Mouse (Mus musculus): ENCODE data around the gene Slc9a9. TPM values are rescaled to one million over a fixed set of nuclear protein-coding genes. Genes with fewer than 3 reads are reported as not detected.

Slc9a9 gene
- total and polyA plus RNA-seq, 3 experiments: 0.46 to 0.71 TPM; not detected in 1

- Histone ChIP-seq H3K4me1 (ENCODE audit: control insufficient read depth in 1 of 2, insufficient read depth in 2 of 2, low read length in 2 of 2) (no peaks in the 10 kb centered on the region), H3K9ac (ENCODE audit: control insufficient read depth, low read depth, low read length, poor library complexity, severe bottlenecking) (no peak overlapping the region), H3K9me3 (replicated peaks; ENCODE audit: insufficient read depth, low read length) (no peaks in the 10 kb centered on the region), H3K79me2 (ENCODE audit: control insufficient read depth, insufficient read depth, low read length, poor library complexity) (no peaks in the 10 kb centered on the region), H3K27me3 (ENCODE audit: control insufficient read depth in 1 of 2, insufficient read depth in 2 of 2, low read length in 2 of 2) (no peaks in the 10 kb centered on the region), H3K36me3 (ENCODE audit: control insufficient read depth in 1 of 2, insufficient read depth in 2 of 2, low read length in 2 of 2) (no peaks in the 10 kb centered on the region), H3K4me3 (ENCODE audit: control insufficient read depth in 1 of 2, insufficient read depth in 1 of 2, low read depth in 2 of 2, low read length in 2 of 2) (no peak overlapping the region), H3K27ac (ENCODE audit: control insufficient read depth, low read depth, low read length) (no peak overlapping the region)
- no peak for DNase-seq (ENCODE audit: low read depth, low spot score)
- TF ChIP-seq RAD21 (IDR thresholded peaks at IDR 0.05; ENCODE audit: low read depth, low read length) (no peak), ZNF384 (IDR thresholded peaks at IDR 0.05; ENCODE audit: low read depth, low read length) (no peak), ZKSCAN1 (IDR thresholded peaks at IDR 0.05; ENCODE audit: low read depth, low read length) (no peak), JUND (IDR thresholded peaks at IDR 0.05; ENCODE audit: low read depth, low read length) (no peak), TAL1 (IDR thresholded peaks at IDR 0.05; ENCODE audit: low read length) (no peak), SIN3A (IDR thresholded peaks at IDR 0.05; ENCODE audit: low read length) (no peak), MAX (IDR thresholded peaks at IDR 0.05; ENCODE audit: low read length) (no peak), UBTF (IDR thresholded peaks at IDR 0.05; ENCODE audit: borderline replicate concordance, insufficient read depth, low read depth, low read length) (no peak), MYB (IDR thresholded peaks at IDR 0.05; ENCODE audit: low read depth, low read length) (no peak), ZC3H11A (IDR thresholded peaks at IDR 0.05; ENCODE audit: low read depth, low read length) (no peak)
Observed at GRCm38 (mm10) chr9:94950676-94951075, 281.0 kb downstream of the Slc9a9 start.

- TF ChIP-seq SMC3 (IDR thresholded peaks at IDR 0.05; ENCODE audit: low read depth, low read length) (no peak), MXI1 (IDR thresholded peaks at IDR 0.05; ENCODE audit: low read depth, low read length) (no peak), CHD1 (IDR thresholded peaks at IDR 0.05; ENCODE audit: low read depth, low read length) (no peak), USF1 (IDR thresholded peaks at IDR 0.05; ENCODE audit: low read depth, low read length) (no peak), MAX (IDR thresholded peaks at IDR 0.05; ENCODE audit: low read length) (no peak), TCF12 (IDR thresholded peaks at IDR 0.05; ENCODE audit: low read depth, low read length) (no peak), TAL1 (IDR thresholded peaks at IDR 0.05; ENCODE audit: low read length) (no peak), MYB (IDR thresholded peaks at IDR 0.05; ENCODE audit: low read depth, low read length) (no peak), RAD21 (IDR thresholded peaks at IDR 0.05; ENCODE audit: low read depth, low read length) (no peak)
- no peaks in the 10 kb centered on the region for H3K79me2 ChIP-seq (ENCODE audit: control insufficient read depth, insufficient read depth, low read length, poor library complexity)
- DNase-seq (ENCODE audit: low read depth, low spot score): no peak
- H3K36me3 ChIP-seq (ENCODE audit: control insufficient read depth in 1 of 2, insufficient read depth in 2 of 2, low read length in 2 of 2): no peaks in the 10 kb centered on the region
- H3K27ac ChIP-seq (ENCODE audit: control insufficient read depth, low read depth, low read length): no peak overlapping the region
- H3K4me1 ChIP-seq (ENCODE audit: control insufficient read depth in 1 of 2, insufficient read depth in 2 of 2, low read length in 2 of 2): no peaks in the 10 kb centered on the region
- H3K27me3 ChIP-seq (ENCODE audit: control insufficient read depth in 1 of 2, insufficient read depth in 2 of 2, low read length in 2 of 2): no peaks in the 10 kb centered on the region
- no peak overlapping the region for H3K9ac ChIP-seq (ENCODE audit: control insufficient read depth, low read depth, low read length, poor library complexity, severe bottlenecking)
- no peaks in the 10 kb centered on the region for H3K9me3 ChIP-seq (replicated peaks; ENCODE audit: insufficient read depth, low read length)
- no peak overlapping the region for H3K4me3 ChIP-seq (ENCODE audit: control insufficient read depth in 1 of 2, insufficient read depth in 1 of 2, low read depth in 2 of 2, low read length in 2 of 2)
Observed at GRCm38 (mm10) chr9:94955645-94956044, 285.9 kb downstream of the Slc9a9 start.

- Histone ChIP-seq H3K9ac (ENCODE audit: control insufficient read depth, low read depth, low read length, poor library complexity, severe bottlenecking) (no peak overlapping the region), H3K4me3 (ENCODE audit: control insufficient read depth in 1 of 2, insufficient read depth in 1 of 2, low read depth in 2 of 2, low read length in 2 of 2) (no peak overlapping the region), H3K4me1 (ENCODE audit: control insufficient read depth in 1 of 2, insufficient read depth in 2 of 2, low read length in 2 of 2) (no peaks in the 10 kb centered on the region), H3K27ac (ENCODE audit: control insufficient read depth, low read depth, low read length) (no peak overlapping the region), H3K79me2 (ENCODE audit: control insufficient read depth, insufficient read depth, low read length, poor library complexity) (no peaks in the 10 kb centered on the region), H3K36me3 (ENCODE audit: control insufficient read depth in 1 of 2, insufficient read depth in 2 of 2, low read length in 2 of 2) (no peaks in the 10 kb centered on the region), H3K9me3 (replicated peaks; ENCODE audit: insufficient read depth, low read length) (no peaks in the 10 kb centered on the region), H3K27me3 (ENCODE audit: control insufficient read depth in 1 of 2, insufficient read depth in 2 of 2, low read length in 2 of 2) (no peaks in the 10 kb centered on the region)
- no peak for TF ChIP-seq MAZ (IDR thresholded peaks at IDR 0.05; ENCODE audit: low read depth, low read length)
- TF ChIP-seq HCFC1 (IDR thresholded peaks at IDR 0.05; ENCODE audit: low read depth, low read length): no peak
- DNase-seq (ENCODE audit: low read depth, low spot score): no peak
Observed at GRCm38 (mm10) chr9:94958382-94958781, 288.7 kb downstream of the Slc9a9 start.

All from MEL (cell line).